Mouse (Mus musculus) neural tube, embryonic 11.5 days (tissue): ENCODE results near the gene Serpinb6c. TPM values are rescaled to one million over a fixed set of nuclear protein-coding genes. Genes with fewer than 3 reads are reported as not detected.

Experiments used
- ATAC-seq: fragments of 200-750 bp; cut with Nextera tagmentation; 2 replicates; pipeline ENCODE4 v1.8.0; 2017; ENCODE audit warnings: moderate number of reproducible peaks, mild to moderate bottlenecking, moderate TSS enrichment, moderate library complexity; ENCODE audit not compliant: insufficient read depth, low FRiP score, low TSS enrichment
- DNase-seq: peaks from one replicate; pipeline ENCODE4 v3.0.0-alpha.2; 2015; ENCODE audit warnings: low spot score
- H3K27ac ChIP-seq: fragments of 300-500 bp; sonication (generic); 2 replicates; pipeline ENCODE4 v1.5.1; 2014; ENCODE audit warnings: low read depth, mild to moderate bottlenecking, low read length
- H3K27me3 ChIP-seq: fragments of 300-500 bp; sonication (generic); 2 replicates; pipeline ENCODE4 v1.6.1; 2014; ENCODE audit warnings: mild to moderate bottlenecking, low read length, mixed read lengths; ENCODE audit not compliant: control insufficient read depth, insufficient read depth
- H3K36me3 ChIP-seq: fragments of 300-500 bp; sonication (generic); 2 replicates; pipeline ENCODE4 v1.6.1; 2014; ENCODE audit warnings: mild to moderate bottlenecking, low read length, moderate library complexity, mixed read lengths; ENCODE audit not compliant: control insufficient read depth, insufficient read depth
- H3K4me1 ChIP-seq: fragments of 300-500 bp; sonication (generic); 2 replicates; pipeline ENCODE4 v1.6.1; 2014; ENCODE audit warnings: low read length, mixed read lengths; ENCODE audit not compliant: control insufficient read depth, insufficient read depth
- H3K4me2 ChIP-seq: fragments of 300-500 bp; sonication (generic); 2 replicates; pipeline ENCODE4 v1.6.1; 2014; ENCODE audit warnings: low read depth, mild to moderate bottlenecking, moderate library complexity
- H3K4me3 ChIP-seq: fragments of 300-500 bp; sonication (generic); 2 replicates; pipeline ENCODE4 v1.5.1; 2014; ENCODE audit warnings: low read depth, low read length
- H3K9ac ChIP-seq: fragments of 300-500 bp; sonication (generic); 2 replicates; pipeline ENCODE4 v1.6.1; 2014; ENCODE audit warnings: mild to moderate bottlenecking, low read length
- H3K9me3 ChIP-seq: fragments of 300-500 bp; sonication (generic); 2 replicates; pipeline ENCODE4 v1.6.1; 2016; ENCODE audit warnings: low read length; ENCODE audit not compliant: control insufficient read depth
- WGBS: fragments of 180-500 bp; shearing (Covaris S2); extraction: QIAGEN DNeasy Blood & Tissue Kit; methylation state at CpG from one replicate; pipeline ENCODE4 v1.1.7; 2014; 5-methylcytosine and 5-hydroxymethylcytosine counted together
- polyA plus RNA-seq: library from polyadenylated mRNA; unstranded; fragments of >200 nt; fragmentation: Nextera tagmentation; extraction: Ambion mirVana; gene quantifications from 2 replicates; pipeline ENCODE4 v1.2.1, GENCODE M21; 2014

The Serpinb6c gene
- polyA plus RNA-seq, 1 experiment from 2014 or later: not detected

DNA sequence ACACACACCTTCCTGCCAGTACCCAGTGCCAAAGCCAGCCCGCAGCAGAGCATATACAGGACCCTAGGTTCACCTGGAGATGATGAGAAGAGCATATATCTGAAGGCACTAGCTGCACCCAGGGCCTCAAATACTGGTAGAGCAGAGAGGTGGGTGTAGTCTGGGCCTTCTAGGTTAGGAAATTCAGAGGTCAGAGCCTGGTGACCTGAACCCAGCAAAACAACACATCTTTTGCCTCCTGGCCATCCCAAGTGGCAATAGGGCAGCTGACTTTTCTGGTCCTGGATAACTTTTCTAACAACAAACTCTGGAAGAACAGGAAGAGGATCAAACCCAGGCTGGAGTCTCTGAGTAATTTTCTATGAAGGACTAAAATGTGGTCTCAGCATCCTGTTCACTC lies 62.2 kb downstream of the Serpinb6c start, which contains the start of gene Serpinb6e:
Gene Serpinb6e, minus strand, starts transcription at position 101 of the 400 bp plus-strand sequence.
- no peak for DNase-seq
- Histone ChIP-seq H3K27ac (no peak within 1 kb of the TSS), H3K4me3 (no peak within 1 kb of the TSS), H3K36me3 (no peaks in the 10 kb centered on the region), H3K9ac (no peak within 1 kb of the TSS), H3K4me1 (no peaks in the 10 kb centered on the region), H3K27me3 (no peaks in the 10 kb centered on the region), H3K9me3 (no peaks in the 10 kb centered on the region), H3K4me2 (no peak within 1 kb of the TSS)
- 56% methylated on average over 1 of the region's 1 CpGs for WGBS
- no peak for ATAC-seq

DNA sequence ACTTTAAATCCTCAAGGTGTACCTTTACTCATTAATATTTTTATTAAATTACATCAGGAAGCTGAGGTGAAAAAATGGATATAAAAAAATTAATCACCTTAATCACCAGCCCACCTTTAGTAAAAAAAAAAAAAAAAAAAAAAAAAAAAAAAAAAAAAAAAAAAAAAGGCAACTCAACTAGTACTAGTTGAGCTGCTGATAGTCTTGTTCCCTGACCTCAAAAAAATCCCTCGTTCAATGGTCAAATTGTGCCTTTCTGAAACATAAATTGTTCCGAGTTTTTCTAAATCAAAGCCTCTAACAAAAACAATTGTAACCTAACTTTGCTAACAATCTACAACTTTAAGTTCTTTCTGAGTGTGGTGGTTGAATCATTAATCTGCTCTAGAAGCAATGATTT lies 74.8 kb downstream of the Serpinb6c start:
- 79% methylated on average over 2 of the region's 2 CpGs for WGBS
- no peaks in the 10 kb centered on the region for H3K27me3 ChIP-seq
- ATAC-seq (no peak), DNase-seq (no peak)
- H3K27ac ChIP-seq: no peak overlapping the region
- H3K4me1 ChIP-seq: no peaks in the 10 kb centered on the region
- H3K4me3 ChIP-seq: no peak overlapping the region
- no peaks in the 10 kb centered on the region for H3K36me3 ChIP-seq
- no peak overlapping the region for H3K9ac ChIP-seq
- no peaks in the 10 kb centered on the region for H3K9me3 ChIP-seq
- H3K4me2 ChIP-seq: no peak overlapping the region

Other genes starting within 250 kb of the Serpinb6c start
- gene Serpinb6d, start 244.3 kb downstream of the Serpinb6c start, polyA plus RNA-seq: not detected in 2 replicates
- not detected in 2 replicates for gene Serpinb6e, start 62.3 kb downstream of the Serpinb6c start, polyA plus RNA-seq
- gene Nqo2, start 59.0 kb upstream of the Serpinb6c start, polyA plus RNA-seq: 21.9 and 22.8 TPM in 2 replicates
- gene Ripk1, start 96.7 kb upstream of the Serpinb6c start, polyA plus RNA-seq: 8.2 and 9.0 TPM in 2 replicates
- gene Serpinb6a, start 97.1 kb upstream of the Serpinb6c start, polyA plus RNA-seq: 29.7 and 33.8 TPM in 2 replicates
- gene Bphl, start 131.9 kb upstream of the Serpinb6c start, polyA plus RNA-seq: 26.5 and 30.0 TPM in 2 replicates
- 454 and 539 TPM in 2 replicates for gene Tubb2a, start 172.3 kb upstream of the Serpinb6c start, polyA plus RNA-seq
- gene Tubb2b, start 224.8 kb upstream of the Serpinb6c start, polyA plus RNA-seq: 322 and 344 TPM in 2 replicates